Mouse (Mus musculus) liver, postnatal 0 days (tissue): Measurements from ENCODE around the gene Wdr38.

Experiments
- CTCF ChIP-seq: sonication (generic); IDR thresholded peaks from 2 replicates; pipeline ENCODE4 v1.5.1; 2016; ENCODE audit warnings: antibody characterized with exemption, low read depth
- EP300 ChIP-seq: IDR thresholded peaks from 2 replicates; pipeline ENCODE4 v1.6.1; 2016; ENCODE audit warnings: antibody characterized with exemption, low read depth, mild to moderate bottlenecking

DNA sequence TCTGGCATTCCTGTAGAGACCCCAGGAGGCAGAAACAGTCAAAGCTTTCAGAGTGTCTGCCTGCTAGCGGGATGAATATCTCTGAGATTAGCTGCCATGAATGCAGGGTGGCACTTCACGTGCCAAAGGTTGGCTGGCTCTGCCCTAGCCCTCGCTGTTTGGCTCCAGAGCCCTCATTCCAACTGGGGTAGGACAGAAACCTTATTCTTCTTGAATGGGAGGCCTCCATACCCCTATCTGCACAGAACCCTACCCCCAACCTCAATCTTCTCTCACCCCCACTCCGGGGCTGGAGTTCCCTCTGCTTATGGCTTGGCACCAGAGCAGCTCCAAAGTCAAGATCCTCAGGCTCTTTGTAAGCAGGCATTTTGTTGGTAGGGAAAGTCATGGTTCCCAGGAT lies 19.4 kb upstream of the Wdr38 start:
- TF ChIP-seq CTCF (no peak), EP300 (no peak)
